Mouse (Mus musculus): Measurements from ENCODE around the gene Lingo2.

- TF ChIP-seq CTCF (IDR thresholded peaks at IDR 0.05) (no peak), EP300 (IDR thresholded peaks at IDR 0.05) (no peak)
These were observed 1017.4 kb downstream of the Lingo2 start for GRCm38 (mm10) chr4:35934056-35934661.
